Mouse (Mus musculus): ENCODE data around the gene Nupr1l. TPM values are rescaled to one million over a fixed set of nuclear protein-coding genes. Genes with fewer than 3 reads are reported as not detected.

Gene Nupr1l
- polyA plus RNA-seq, 1 experiment from 2014 or later: 4.8 TPM

DNA sequence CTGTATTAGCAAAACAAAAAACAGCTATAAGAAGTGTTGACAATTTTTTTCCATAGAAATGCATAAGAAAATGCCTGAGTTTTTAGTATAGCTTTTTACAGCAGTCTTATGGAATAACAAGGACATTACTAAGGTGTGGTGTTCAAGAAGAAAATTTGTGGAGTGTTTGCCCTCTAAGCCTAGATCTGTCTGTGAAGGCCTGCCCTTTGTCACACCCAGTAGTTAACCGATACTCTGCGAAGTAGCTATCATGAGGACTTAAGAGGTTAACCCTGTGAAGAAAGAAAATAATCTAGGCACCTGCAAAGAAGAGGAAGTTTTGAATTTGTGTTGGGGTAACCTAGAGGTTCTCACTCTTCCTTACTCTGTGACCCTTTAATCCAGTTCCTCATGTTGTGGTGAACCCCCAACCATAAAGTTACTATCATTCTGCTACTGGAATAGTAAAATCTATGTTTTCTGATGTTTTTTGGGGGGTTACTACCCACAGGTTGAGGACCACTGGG is 39.2 kb downstream of the Nupr1l start:
- Histone ChIP-seq H3K27ac (replicated peaks) (no peak overlapping the region), H3K4me2 (no peak overlapping the region), H3K9me3 (no peaks in the 10 kb centered on the region), H3K9ac (no peak overlapping the region), H3K27me3 (no peaks in the 10 kb centered on the region), H3K4me3 (no peak overlapping the region), H3K36me3 (no peaks in the 10 kb centered on the region), H3K4me1 (replicated peaks) (peaks cover 10% of the 10 kb centered on the region)
- WGBS: 98% methylated on average over 2 of the region's 2 CpGs
- no peak for ATAC-seq (ENCODE audit: low FRiP score, low read depth)

DNA sequence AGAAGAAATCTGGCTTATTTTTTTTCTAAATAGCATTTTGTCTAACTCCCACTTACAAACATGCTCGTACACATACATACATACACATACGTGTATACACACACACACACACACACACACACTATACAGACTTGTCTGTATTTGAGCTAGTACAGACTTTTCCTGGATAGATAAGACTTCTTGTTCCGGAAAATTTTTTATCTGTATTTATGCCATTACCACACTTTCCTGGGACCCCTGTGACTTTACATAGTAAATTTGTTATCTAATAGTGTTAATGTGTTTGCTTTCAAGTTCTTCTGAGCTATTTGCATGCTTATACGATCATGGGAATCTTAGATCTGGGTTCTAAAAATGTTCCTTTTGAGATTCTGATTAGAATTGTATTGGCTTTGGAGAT is 43.8 kb downstream of the Nupr1l start:
- Histone ChIP-seq H3K36me3 (no peaks in the 10 kb centered on the region), H3K4me2 (no peak overlapping the region), H3K4me1 (replicated peaks) (no peaks in the 10 kb centered on the region), H3K27me3 (no peaks in the 10 kb centered on the region), H3K9ac (no peak overlapping the region), H3K4me3 (no peak overlapping the region), H3K27ac (replicated peaks) (no peak overlapping the region), H3K9me3 (no peaks in the 10 kb centered on the region)
- no peak for ATAC-seq (ENCODE audit: low FRiP score, low read depth)
- WGBS: 99% methylated on average over 4 of the region's 4 CpGs

GRCm38 (mm10) chr5:129954473-129955254 is 46.3 kb downstream of the Nupr1l start:
- H3K27ac ChIP-seq (replicated peaks): no peak overlapping the region
- no peak overlapping the region for H3K4me3 ChIP-seq
- no peak for ATAC-seq (ENCODE audit: low FRiP score, low read depth)
- WGBS: 91% methylated on average over 5 of the region's 5 CpGs
- no peaks in the 10 kb centered on the region for H3K36me3 ChIP-seq
- no peaks in the 10 kb centered on the region for H3K27me3 ChIP-seq
- H3K4me2 ChIP-seq: no peak overlapping the region
- no peak overlapping the region for H3K9ac ChIP-seq
- H3K9me3 ChIP-seq: no peaks in the 10 kb centered on the region
- no peaks in the 10 kb centered on the region for H3K4me1 ChIP-seq (replicated peaks)

DNA sequence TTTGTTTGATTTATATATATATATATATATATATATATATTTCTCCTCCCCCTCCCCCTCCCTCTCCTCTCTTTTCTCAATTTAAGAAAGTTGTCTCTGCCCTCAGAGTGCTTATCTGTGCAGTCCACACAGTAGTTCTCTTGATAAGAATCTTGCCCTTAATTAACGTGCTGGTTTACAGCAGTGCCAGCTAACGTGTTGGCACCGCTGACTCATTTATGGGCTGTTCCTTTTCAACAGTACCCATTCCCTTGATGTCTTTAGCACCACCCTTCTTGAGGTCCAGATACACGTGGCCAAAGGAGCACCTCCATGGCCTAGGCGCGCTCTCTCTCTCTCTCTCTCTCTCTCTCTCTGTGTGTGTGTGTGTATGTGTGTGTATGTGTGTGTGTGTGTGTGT is 47.5 kb downstream of the Nupr1l start:
- WGBS: 87% methylated on average over 6 of the region's 6 CpGs
- H3K9ac ChIP-seq: no peak overlapping the region
- no peak overlapping the region for H3K4me2 ChIP-seq
- no peaks in the 10 kb centered on the region for H3K27me3 ChIP-seq
- H3K4me3 ChIP-seq: no peak overlapping the region
- no peaks in the 10 kb centered on the region for H3K9me3 ChIP-seq
- no peaks in the 10 kb centered on the region; the same call in 1 of the 2 replicates for H3K36me3 ChIP-seq
- no peak overlapping the region for H3K27ac ChIP-seq (replicated peaks)
- no peak for ATAC-seq (ENCODE audit: low FRiP score, low read depth)
- H3K4me1 ChIP-seq (replicated peaks): no peaks in the 10 kb centered on the region

DNA sequence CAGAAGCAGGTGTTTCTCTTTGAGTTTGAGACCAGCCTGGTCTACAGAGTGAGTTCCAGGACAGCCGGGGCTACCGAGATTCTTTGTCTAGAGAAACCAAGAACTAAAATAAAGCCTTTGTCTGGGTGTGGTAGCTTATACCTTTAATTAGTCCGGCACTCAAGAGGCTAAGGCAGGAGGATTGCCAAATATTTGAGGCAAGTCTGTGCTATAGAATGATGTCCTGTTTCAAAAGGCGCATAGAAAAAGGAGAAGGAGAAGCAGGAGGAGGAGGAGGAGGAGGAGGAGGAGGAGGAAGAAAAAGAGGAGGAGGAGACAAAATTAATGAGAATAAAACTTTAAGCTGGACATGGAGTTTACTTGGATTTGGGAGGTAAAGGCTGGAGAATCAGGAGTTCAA is 54.9 kb downstream of the Nupr1l start:
- Histone ChIP-seq H3K27ac (replicated peaks) (no peak overlapping the region), H3K27me3 (no peaks in the 10 kb centered on the region), H3K4me2 (no peak overlapping the region), H3K9me3 (no peaks in the 10 kb centered on the region), H3K36me3 (no peaks in the 10 kb centered on the region; the same call in 1 of the 2 replicates), H3K4me3 (no peak overlapping the region), H3K4me1 (replicated peaks) (no peaks in the 10 kb centered on the region), H3K9ac (no peak overlapping the region)
- 82% methylated on average over 4 of the region's 4 CpGs for WGBS
- ATAC-seq (ENCODE audit: low FRiP score, low read depth): no peak

Other genes with a start within 250 kb of the Nupr1l start
- gene Zfp11, start 238.4 kb upstream of the Nupr1l start, polyA plus RNA-seq (2015; fragmentation: Nextera tagmentation; extraction: Ambion mirVana): 5.7 and 7.1 TPM in 2 replicates
- gene Sept14, start 200.0 kb upstream of the Nupr1l start, polyA plus RNA-seq (2015; fragmentation: Nextera tagmentation; extraction: Ambion mirVana): not detected in 2 replicates
- gene Mrps17, start 193.0 kb upstream of the Nupr1l start, polyA plus RNA-seq (2015; fragmentation: Nextera tagmentation; extraction: Ambion mirVana): 162 and 169 TPM in 2 replicates
- gene Nipsnap2, start 183.5 kb upstream of the Nupr1l start, polyA plus RNA-seq (2015; fragmentation: Nextera tagmentation; extraction: Ambion mirVana): 90.7 and 91.6 TPM in 2 replicates
- 34.7 and 38.5 TPM in 2 replicates for gene Psph, start 121.1 kb upstream of the Nupr1l start, polyA plus RNA-seq (2015; fragmentation: Nextera tagmentation; extraction: Ambion mirVana)
- gene Sumf2, start 61.6 kb upstream of the Nupr1l start, polyA plus RNA-seq (2015; fragmentation: Nextera tagmentation; extraction: Ambion mirVana): 29.1 and 32.7 TPM in 2 replicates
- 711 and 732 TPM in 2 replicates for gene Chchd2, start 21.1 kb upstream of the Nupr1l start, polyA plus RNA-seq (2015; fragmentation: Nextera tagmentation; extraction: Ambion mirVana)
- 13.6 and 14.2 TPM in 2 replicates for gene Zbed5, start 12.8 kb upstream of the Nupr1l start, polyA plus RNA-seq (2015; fragmentation: Nextera tagmentation; extraction: Ambion mirVana)
- 0.69 and 0.79 TPM in 2 replicates for gene Phkg1, start 10.0 kb upstream of the Nupr1l start, polyA plus RNA-seq (2015; fragmentation: Nextera tagmentation; extraction: Ambion mirVana)
- 31.3 and 33.4 TPM in 2 replicates for gene Vkorc1l1, start 33.4 kb downstream of the Nupr1l start, polyA plus RNA-seq (2015; fragmentation: Nextera tagmentation; extraction: Ambion mirVana)
- 31.9 and 33.9 TPM in 2 replicates for gene Gusb, start 94.5 kb downstream of the Nupr1l start, polyA plus RNA-seq (2015; fragmentation: Nextera tagmentation; extraction: Ambion mirVana)
- gene Asl, start 120.7 kb downstream of the Nupr1l start, polyA plus RNA-seq (2015; fragmentation: Nextera tagmentation; extraction: Ambion mirVana): 37.4 and 39.5 TPM in 2 replicates
- 82.2 and 83.2 TPM in 2 replicates for gene Crcp, start 120.8 kb downstream of the Nupr1l start, polyA plus RNA-seq (2015; fragmentation: Nextera tagmentation; extraction: Ambion mirVana)
- 57.2 and 59.8 TPM in 2 replicates for gene Tpst1, start 164.8 kb downstream of the Nupr1l start, polyA plus RNA-seq (2015; fragmentation: Nextera tagmentation; extraction: Ambion mirVana)
- 17.7 and 18.1 TPM in 2 replicates for gene Kctd7, start 236.3 kb downstream of the Nupr1l start, polyA plus RNA-seq (2015; fragmentation: Nextera tagmentation; extraction: Ambion mirVana)

Data from hindbrain, embryonic 15.5 days (tissue).